Mouse (Mus musculus) bone marrow, adult 2 months (tissue): ENCODE results near the gene Rps6.

ENCODE experiments used
- CTCF ChIP-seq: fragments of 200-500 bp; IDR thresholded peaks from 2 replicates; pipeline ENCODE4 v1.5.1; 2011; ENCODE audit warnings: low read length, control low read depth; ENCODE audit not compliant: control insufficient read depth, insufficient read depth
- POLR2A ChIP-seq: fragments of 200-500 bp; IDR thresholded peaks from 2 replicates; pipeline ENCODE4 v1.6.1; 2011; ENCODE audit warnings: low read depth, mild to moderate bottlenecking, control low read depth, low read length, borderline replicate concordance; ENCODE audit not compliant: control insufficient read depth

DNA sequence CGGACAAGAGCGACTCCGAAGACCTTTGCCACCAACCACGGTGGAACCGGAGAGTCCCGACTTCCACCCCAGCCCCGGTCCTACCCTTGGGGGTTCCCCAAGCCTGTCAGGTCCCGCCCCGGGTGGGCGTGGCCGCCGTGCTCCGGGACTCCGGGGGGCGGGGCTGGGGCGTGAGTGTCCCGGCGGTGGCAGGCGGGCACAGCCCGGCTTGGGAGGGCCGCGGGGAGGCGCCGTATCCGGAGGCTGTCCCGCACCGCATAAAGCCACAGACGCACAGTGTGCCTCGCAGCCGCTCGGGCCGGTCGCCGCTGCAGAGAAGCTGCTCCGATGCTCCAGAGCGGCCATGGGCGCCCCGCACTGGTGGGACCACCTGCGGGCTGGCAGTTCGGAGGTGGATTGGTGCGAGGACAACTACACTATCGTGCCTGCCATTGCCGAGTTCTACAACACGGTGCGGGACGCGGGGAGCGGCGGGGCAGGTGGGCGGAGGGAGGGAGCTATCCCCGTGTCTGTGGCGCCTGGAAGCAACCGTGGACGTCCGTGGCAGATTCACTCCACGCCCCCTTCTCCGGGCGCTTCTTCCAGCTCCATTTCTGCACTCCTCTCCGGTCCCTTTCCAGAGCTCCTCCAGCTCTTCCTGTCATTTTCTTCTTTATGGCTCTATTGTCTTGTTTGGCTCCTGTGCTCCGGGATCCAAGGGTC lies 17.1 kb upstream of the Rps6 start, which contains the start of gene Acer2:
- TF ChIP-seq POLR2A (peak; percentile 62; the same call in 1 of the 2 replicates), CTCF (no peak)
